In genomic region chr9:37188024-37188423, GRCm38 (mm10) we compare ENCODE assay signal across 34 mouse cellular contexts. TPM values are rescaled to one million over a fixed set of nuclear protein-coding genes. Genes with fewer than 3 reads are reported as not detected.
"Had no signal": no experiment of that assay in that cellular context is flagged by ENCODE, and none has a peak within 500 bp of the region (broad histone marks: within the 10 kb centered on the region; RNA-seq: fewer than 3 reads in every experiment).

No protein-coding gene starts in this region.

- H3K27ac ChIP-seq: heart, embryonic 13.5 days; heart, embryonic 15.5 days; hindbrain, embryonic 10.5 days; hindbrain, embryonic 12.5 days; hindbrain, embryonic 13.5 days; hindbrain, embryonic 14.5 days; hindbrain, embryonic 15.5 days; hindbrain, postnatal 0 days; intestine, embryonic 15.5 days; kidney, embryonic 15.5 days; kidney, postnatal 0 days; layer of hippocampus, adult 2 months had no signal

- H3K36me3 ChIP-seq: heart, embryonic 12.5 days; heart, embryonic 13.5 days; heart, embryonic 15.5 days; hindbrain, embryonic 10.5 days; hindbrain, embryonic 12.5 days; hindbrain, embryonic 13.5 days; hindbrain, embryonic 15.5 days; intestine, embryonic 15.5 days; kidney, embryonic 15.5 days had no signal

- H3K27me3 ChIP-seq: heart, embryonic 12.5 days; heart, embryonic 13.5 days; heart, embryonic 15.5 days; hindbrain, embryonic 12.5 days; hindbrain, embryonic 13.5 days; hindbrain, embryonic 15.5 days; intestine, embryonic 15.5 days; kidney, embryonic 15.5 days had no signal

- DNase-seq: heart, postnatal 10 days; heart, postnatal 14 days; heart, postnatal 36 days; heart, postnatal 4 days; kidney, adult 11 months; kidney, adult 18-20 months; kidney, adult 2 months; kidney, adult 8-10 months; kidney, adult 9 months; kidney, postnatal 10 days; kidney, postnatal 14 days; kidney, postnatal 25 days; kidney, postnatal 36 days; kidney, postnatal 4 days; layer of hippocampus, adult 9-11 months; layer of hippocampus, postnatal 36 days had no signal

- H3K9ac ChIP-seq: heart, embryonic 12.5 days; heart, embryonic 13.5 days; heart, embryonic 15.5 days; hindbrain, embryonic 12.5 days; hindbrain, embryonic 13.5 days; hindbrain, embryonic 14.5 days; hindbrain, embryonic 15.5 days; intestine, embryonic 15.5 days; kidney, embryonic 15.5 days had no signal

- H3K4me1 ChIP-seq: hindbrain, embryonic 12.5 days; hindbrain, embryonic 15.5 days; intestine, embryonic 15.5 days; kidney, embryonic 15.5 days had no signal

- H3K4me3 ChIP-seq: heart, embryonic 12.5 days; heart, embryonic 13.5 days; heart, embryonic 15.5 days; hindbrain, embryonic 10.5 days; hindbrain, embryonic 12.5 days; hindbrain, embryonic 13.5 days; hindbrain, embryonic 15.5 days; intestine, embryonic 15.5 days; kidney, embryonic 15.5 days; layer of hippocampus, adult 2 months had no signal

- ATAC-seq: hindbrain, embryonic 16.5 days; hindbrain, postnatal 0 days; inflammation-experienced regulatory T-cells, adult 6 months; intestine, embryonic 15.5 days; intestine, embryonic 16.5 days; intestine, postnatal 0 days had no signal

RNA-seq across cellular contexts. Expression of gene Pknox2, which starts 40.8 kb away (rescaled TPM):
- total RNA-seq: hematopoietic stem cell, adult 5-6 weeks had no signal
- polyA plus RNA-seq: inflammation-experienced regulatory T-cells, adult 6 months had no signal
